Mouse (Mus musculus) G1E (cell line): ENCODE data around the gene Aqp5.

Source experiments
- CTCF ChIP-seq: IDR thresholded peaks from 2 replicates; pipeline ENCODE4 v1.5.1; 2012; ENCODE audit warnings: low read depth, low read length, inconsistent platforms, mixed read lengths
- TAL1 ChIP-seq: conservative IDR thresholded peaks from 2 replicates; pipeline ENCODE4 v1.6.1; 2012; ENCODE audit warnings: low read depth, low read length, inconsistent platforms, mixed read lengths

DNA sequence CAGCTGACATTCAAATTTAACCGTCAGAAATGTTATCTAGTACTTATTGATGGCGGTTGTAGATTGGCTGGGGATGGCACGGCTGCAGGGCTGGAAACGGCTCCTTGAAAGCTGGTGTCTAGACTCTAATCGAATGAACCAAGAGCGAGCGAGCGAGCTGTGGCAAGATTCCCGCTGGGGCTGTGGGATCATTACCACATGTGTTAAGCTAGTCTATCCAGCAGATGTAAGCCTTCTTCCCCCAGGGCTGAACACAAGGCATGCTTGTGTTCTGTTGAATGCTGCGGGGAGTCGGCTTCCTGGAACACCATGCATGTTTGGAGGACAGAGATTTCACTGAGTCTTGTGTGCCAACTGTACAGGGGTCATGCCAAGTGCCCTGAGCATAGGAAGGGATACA, 44.0 kb upstream of the Aqp5 start:
- TF ChIP-seq CTCF (no peak), TAL1 (no peak)
